Mouse (Mus musculus): ENCODE results near the gene Ctnnd2. TPM values are rescaled to one million over a fixed set of nuclear protein-coding genes. Genes with fewer than 3 reads are reported as not detected.

Gene Ctnnd2
- polyA plus RNA-seq, 1 experiment from 2014 or later, result 19.9 TPM

GRCm38 (mm10) chr15:30285572-30286244 is 113.3 kb downstream of the Ctnnd2 start:
- WGBS, result 49% methylated on average over 15 of the region's 15 CpGs
- no peaks in the 10 kb centered on the region for H3K4me1 ChIP-seq (ENCODE audit: insufficient read depth)
- no peak for ATAC-seq (ENCODE audit: insufficient read depth)

GRCm38 (mm10) chr15:30286245-30286642 is 113.9 kb downstream of the Ctnnd2 start:
- no peaks in the 10 kb centered on the region for H3K4me1 ChIP-seq (ENCODE audit: insufficient read depth)
- WGBS, result 77% methylated on average over 7 of the region's 7 CpGs
- ATAC-seq (ENCODE audit: insufficient read depth) (no peak), DNase-seq (no peak)
- no peaks in the 10 kb centered on the region for H3K27me3 ChIP-seq (ENCODE audit: insufficient read depth, low read length)
- no peak for TF ChIP-seq CTCF (IDR thresholded peaks at IDR 0.05; ENCODE audit: low read depth)
- H3K36me3 ChIP-seq (ENCODE audit: insufficient read depth), result no peaks in the 10 kb centered on the region
- 0 out of 2 replicates have a peak overlapping the region, but pooled peaks have one; percentile 22 for H3K4me2 ChIP-seq
- H3K27ac ChIP-seq (ENCODE audit: low read depth), result no peak overlapping the region
- no peak overlapping the region for H3K9ac ChIP-seq
- no peaks in the 10 kb centered on the region for H3K9me3 ChIP-seq (ENCODE audit: low read depth, low read length)
- H3K4me3 ChIP-seq (ENCODE audit: low read depth, low read length), result no peak overlapping the region

More at GRCm38 (mm10) chr15:30285572-30286244, 113.3 kb downstream of the Ctnnd2 start:
- TF ChIP-seq CTCF (IDR thresholded peaks at IDR 0.05; ENCODE audit: low read depth), result no peak
- Histone ChIP-seq H3K4me2 (peak overlapping the region; percentile 22; the same call in 1 of the 2 replicates), H3K27ac (ENCODE audit: low read depth) (no peak overlapping the region), H3K36me3 (ENCODE audit: insufficient read depth) (no peaks in the 10 kb centered on the region), H3K9me3 (ENCODE audit: low read depth, low read length) (no peaks in the 10 kb centered on the region), H3K27me3 (ENCODE audit: insufficient read depth, low read length) (no peaks in the 10 kb centered on the region), H3K9ac (no peak overlapping the region), H3K4me3 (ENCODE audit: low read depth, low read length) (no peak overlapping the region)
- DNase-seq, result peak; percentile 4

GRCm38 (mm10) chr15:30302824-30303223 is 130.4 kb downstream of the Ctnnd2 start:
- Histone ChIP-seq H3K9me3 (ENCODE audit: low read depth, low read length) (no peaks in the 10 kb centered on the region), H3K4me3 (ENCODE audit: low read depth, low read length) (no peak overlapping the region), H3K36me3 (ENCODE audit: insufficient read depth) (no peaks in the 10 kb centered on the region), H3K9ac (no peak overlapping the region), H3K4me2 (no peak overlapping the region), H3K27me3 (ENCODE audit: insufficient read depth, low read length) (no peaks in the 10 kb centered on the region), H3K4me1 (ENCODE audit: insufficient read depth) (no peaks in the 10 kb centered on the region), H3K27ac (ENCODE audit: low read depth) (no peak overlapping the region)
- ATAC-seq (ENCODE audit: insufficient read depth) (no peak), DNase-seq (peak; percentile 8)
- WGBS, result 68% methylated on average over 2 of the region's 2 CpGs
- peak; percentile 48 for TF ChIP-seq CTCF (IDR thresholded peaks at IDR 0.05; ENCODE audit: low read depth)

- no peak overlapping the region for H3K9ac ChIP-seq
- ATAC-seq (ENCODE audit: insufficient read depth) (no peak), DNase-seq (no peak)
- no peak overlapping the region for H3K4me2 ChIP-seq
- H3K4me3 ChIP-seq (ENCODE audit: low read depth, low read length), result no peak overlapping the region
- no peaks in the 10 kb centered on the region for H3K36me3 ChIP-seq (ENCODE audit: insufficient read depth)
- H3K9me3 ChIP-seq (ENCODE audit: low read depth, low read length), result no peaks in the 10 kb centered on the region
- WGBS, result 88% methylated on average over 7 of the region's 7 CpGs
- no peak for TF ChIP-seq CTCF (IDR thresholded peaks at IDR 0.05; ENCODE audit: low read depth)
- H3K4me1 ChIP-seq (ENCODE audit: insufficient read depth), result no peaks in the 10 kb centered on the region
- H3K27me3 ChIP-seq (ENCODE audit: insufficient read depth, low read length), result no peaks in the 10 kb centered on the region
- H3K27ac ChIP-seq (ENCODE audit: low read depth), result no peak overlapping the region
These were observed 134.0 kb downstream of the Ctnnd2 start for GRCm38 (mm10) chr15:30306437-30306836.

- H3K4me3 ChIP-seq (ENCODE audit: low read depth, low read length), result no peak overlapping the region
- H3K4me2 ChIP-seq, result no peak overlapping the region
- no peaks in the 10 kb centered on the region for H3K4me1 ChIP-seq (ENCODE audit: insufficient read depth)
- no peak for ATAC-seq (ENCODE audit: insufficient read depth)
- DNase-seq, result no peak
- no peak for TF ChIP-seq CTCF (IDR thresholded peaks at IDR 0.05; ENCODE audit: low read depth)
- 37% methylated on average over 2 of the region's 2 CpGs for WGBS
- H3K27ac ChIP-seq (ENCODE audit: low read depth), result no peak overlapping the region
- H3K9me3 ChIP-seq (ENCODE audit: low read depth, low read length), result no peaks in the 10 kb centered on the region
- H3K9ac ChIP-seq, result no peak overlapping the region
- H3K36me3 ChIP-seq (ENCODE audit: insufficient read depth), result no peaks in the 10 kb centered on the region
- no peaks in the 10 kb centered on the region for H3K27me3 ChIP-seq (ENCODE audit: insufficient read depth, low read length)
These were observed 150.2 kb downstream of the Ctnnd2 start for GRCm38 (mm10) chr15:30322543-30322942.

GRCm38 (mm10) chr15:30333336-30334310 is 161.2 kb downstream of the Ctnnd2 start:
- WGBS, result 76% methylated on average over 2 of the region's 2 CpGs
- H3K36me3 ChIP-seq (ENCODE audit: insufficient read depth), result no peaks in the 10 kb centered on the region
- no peaks in the 10 kb centered on the region for H3K9me3 ChIP-seq (ENCODE audit: low read depth, low read length)
- H3K4me3 ChIP-seq (ENCODE audit: low read depth, low read length), result no peak overlapping the region
- H3K4me2 ChIP-seq, result no peak overlapping the region
- DNase-seq (no peak), ATAC-seq (ENCODE audit: insufficient read depth) (no peak)
- no peak overlapping the region for H3K9ac ChIP-seq
- H3K27me3 ChIP-seq (ENCODE audit: insufficient read depth, low read length), result no peaks in the 10 kb centered on the region
- H3K27ac ChIP-seq (ENCODE audit: low read depth), result no peak overlapping the region
- H3K4me1 ChIP-seq (ENCODE audit: insufficient read depth), result no peaks in the 10 kb centered on the region
- TF ChIP-seq CTCF (IDR thresholded peaks at IDR 0.05; ENCODE audit: low read depth), result no peak
